7 mouse cellular contexts compared by ENCODE assay signal in genomic region chr4:129256450-129257380, GRCm38 (mm10). TPM values are rescaled to one million over a fixed set of nuclear protein-coding genes. Genes with fewer than 3 reads are reported as not detected.
DNase-seq lines count a peak whose midpoint lies in the region; ATAC-seq and TF ChIP-seq lines count a peak whose summit lies in the region.

No protein-coding gene starts in this region.

- no peaks in the 10 kb centered on the region for H3K27me3 ChIP-seq in MEL (ENCODE audit: control insufficient read depth in 1 of 2, insufficient read depth in 2 of 2, low read length in 2 of 2)
- H3K27me3 ChIP-seq in heart, embryonic 11.5 days (ENCODE audit: control insufficient read depth, insufficient read depth, low read length), result peaks cover 30% of the 10 kb centered on the region
- peaks cover 13% of the 10 kb centered on the region for H3K27me3 ChIP-seq in limb, embryonic 10.5 days (ENCODE audit: low read depth, poor library complexity, severe bottlenecking)
- H3K27me3 ChIP-seq in neural tube, embryonic 11.5 days (ENCODE audit: control insufficient read depth, insufficient read depth, low read length), result no peaks in the 10 kb centered on the region

- no peaks in the 10 kb centered on the region for H3K9me3 ChIP-seq in MEL (replicated peaks; ENCODE audit: insufficient read depth, low read length)
- no peaks in the 10 kb centered on the region for H3K9me3 ChIP-seq in heart, embryonic 11.5 days (replicated peaks; ENCODE audit: control insufficient read depth, low read length)
- H3K9me3 ChIP-seq in limb, embryonic 10.5 days (replicated peaks), result no peaks in the 10 kb centered on the region
- no peaks in the 10 kb centered on the region for H3K9me3 ChIP-seq in neural tube, embryonic 11.5 days (ENCODE audit: control insufficient read depth, low read length)

- peak; percentile 56 to 90 for TF ChIP-seq EP300 in MEL (IDR thresholded peaks at IDR 0.05; ENCODE audit: low read depth in 1 of 2, low read length in 2 of 2)

- no peaks in the 10 kb centered on the region for H3K79me2 ChIP-seq in MEL (ENCODE audit: control insufficient read depth, insufficient read depth, low read length, poor library complexity)

- peak; percentile 88 for DNase-seq in MEL (ENCODE audit: low read depth, low spot score)
- no peak for DNase-seq in limb, embryonic 10.5 days (ENCODE audit: low spot score)
- peak; percentile 45 for DNase-seq in neural tube, embryonic 11.5 days (ENCODE audit: low spot score)
- no peak for DNase-seq in urinary bladder, adult 2 months (ENCODE audit: low spot score)
- DNase-seq in cerebellum, adult 11 months, result no peak

- no peak for TF ChIP-seq RAD21 in MEL (IDR thresholded peaks at IDR 0.05; ENCODE audit: low read depth, low read length)

- WGBS in heart, embryonic 11.5 days (ENCODE audit: insufficient replicate concordance), result 19% methylated on average over 8 of the region's 8 CpGs
- WGBS in limb, embryonic 10.5 days, result 30% methylated on average over 8 of the region's 8 CpGs
- 32% methylated on average over 8 of the region's 8 CpGs for WGBS in neural tube, embryonic 11.5 days

- H3K27ac ChIP-seq in MEL (ENCODE audit: control insufficient read depth, low read depth, low read length), result peak overlapping the region; percentile 14
- no peak overlapping the region for H3K27ac ChIP-seq in heart, embryonic 11.5 days (ENCODE audit: low read depth, low read length)
- H3K27ac ChIP-seq in limb, embryonic 10.5 days, result 0 out of 2 replicates have a peak overlapping the region, but pooled peaks have one; percentile 9
- H3K27ac ChIP-seq in neural tube, embryonic 11.5 days (ENCODE audit: low read depth, low read length), result 0 out of 2 replicates have a peak overlapping the region, but pooled peaks have one; percentile 11

- H3K9ac ChIP-seq in MEL (ENCODE audit: control insufficient read depth, low read depth, low read length, poor library complexity, severe bottlenecking), result 0 out of 2 replicates have a peak overlapping the region, but pooled peaks have one; percentile 13
- no peak overlapping the region for H3K9ac ChIP-seq in heart, embryonic 11.5 days (ENCODE audit: low read depth, low read length)
- H3K9ac ChIP-seq in neural tube, embryonic 11.5 days (ENCODE audit: low read length), result no peak overlapping the region

- ATAC-seq in CD4-positive, CD25-positive, alpha-beta regulatory T cell, adult 4 months, result peak; percentile 68
- ATAC-seq in heart, embryonic 11.5 days (replicated peaks; ENCODE audit: insufficient number of reproducible peaks, low FRiP score, low TSS enrichment), result peak; percentile 66
- ATAC-seq in neural tube, embryonic 11.5 days (ENCODE audit: insufficient read depth, low FRiP score, low TSS enrichment), result no peak

- H3K4me2 ChIP-seq in heart, embryonic 11.5 days, result peak overlapping the region; percentile 20
- H3K4me2 ChIP-seq in neural tube, embryonic 11.5 days (ENCODE audit: low read depth), result no peak overlapping the region

- H3K36me3 ChIP-seq in MEL (ENCODE audit: control insufficient read depth in 1 of 2, insufficient read depth in 2 of 2, low read length in 2 of 2), result peaks cover 0 to 13% of the 10 kb centered on the region in 2 experiments; a peak in 2 of 4 replicates
- no peaks in the 10 kb centered on the region for H3K36me3 ChIP-seq in heart, embryonic 11.5 days (ENCODE audit: control insufficient read depth, insufficient read depth, low read length)
- no peaks in the 10 kb centered on the region for H3K36me3 ChIP-seq in limb, embryonic 10.5 days
- H3K36me3 ChIP-seq in neural tube, embryonic 11.5 days (ENCODE audit: control insufficient read depth, insufficient read depth, low read length), result no peaks in the 10 kb centered on the region

- H3K4me3 ChIP-seq in MEL (ENCODE audit: control insufficient read depth in 1 of 2, insufficient read depth in 1 of 2, low read depth in 2 of 2, low read length in 2 of 2), result 0 out of 4 replicates have a peak overlapping the region, but pooled peaks of 1 of the 2 experiments have one; percentile 13
- no peak overlapping the region for H3K4me3 ChIP-seq in heart, embryonic 11.5 days (ENCODE audit: low read depth, low read length)
- H3K4me3 ChIP-seq in limb, embryonic 10.5 days, result no peak overlapping the region
- H3K4me3 ChIP-seq in neural tube, embryonic 11.5 days (ENCODE audit: low read depth, low read length), result no peak overlapping the region

- TF ChIP-seq POLR2A in MEL (IDR thresholded peaks at IDR 0.05; ENCODE audit: control insufficient read depth in 1 of 2, insufficient read depth in 1 of 2, low read depth in 1 of 2, low read length in 2 of 2, poor library complexity in 1 of 2), result no peak

- TF ChIP-seq CTCF in MEL (IDR thresholded peaks at IDR 0.05 in 2 of 3, conservative IDR thresholded peaks at IDR 0.05 in 1 of 3; ENCODE audit: control insufficient read depth in 1 of 3, insufficient read depth in 1 of 3, low read depth in 2 of 3, low read length in 3 of 3, poor library complexity in 1 of 3, severe bottlenecking in 1 of 3), result no peak

- peaks cover 12 to 33% of the 10 kb centered on the region in 2 experiments for H3K4me1 ChIP-seq in MEL (ENCODE audit: control insufficient read depth in 1 of 2, insufficient read depth in 2 of 2, low read length in 2 of 2)
- peaks cover 9% of the 10 kb centered on the region for H3K4me1 ChIP-seq in heart, embryonic 11.5 days (ENCODE audit: control insufficient read depth, insufficient read depth, low read length)
- peaks cover 20% of the 10 kb centered on the region for H3K4me1 ChIP-seq in limb, embryonic 10.5 days
- H3K4me1 ChIP-seq in neural tube, embryonic 11.5 days (ENCODE audit: control insufficient read depth, insufficient read depth, low read length), result peaks cover 6% of the 10 kb centered on the region

TF ChIP-seq in MEL, 35 proteins besides CTCF, POLR2A, EP300 and RAD21:
- TF ChIP-seq GATA1 (IDR thresholded peaks at IDR 0.05; ENCODE audit: low read depth, low read length), result peak; percentile 40; the same call in 1 of the 2 replicates
- no peak for TF ChIP-seq ETS1 (IDR thresholded peaks at IDR 0.05; ENCODE audit: low read depth, low read length)
- no peak for TF ChIP-seq ZKSCAN1 (IDR thresholded peaks at IDR 0.05; ENCODE audit: low read depth, low read length)
- TF ChIP-seq TAL1 (IDR thresholded peaks at IDR 0.05; ENCODE audit: low read length), result peak; percentile 55; the same call in 1 of the 2 replicates
- peak; percentile 72 for TF ChIP-seq SIN3A (IDR thresholded peaks at IDR 0.05; ENCODE audit: low read length)
- no peak; the same call in 1 of the 2 replicates for TF ChIP-seq MXI1 (IDR thresholded peaks at IDR 0.05; ENCODE audit: low read depth, low read length)
- TF ChIP-seq TCF12 (IDR thresholded peaks at IDR 0.05; ENCODE audit: low read depth, low read length), result peak; percentile 72
- TF ChIP-seq GABPA (IDR thresholded peaks at IDR 0.05; ENCODE audit: low read depth, low read length), result no peak
- no peak for TF ChIP-seq USF1 (IDR thresholded peaks at IDR 0.05; ENCODE audit: low read depth, low read length)
- TF ChIP-seq MYB (IDR thresholded peaks at IDR 0.05; ENCODE audit: low read depth, low read length), result peak; percentile 57; the same call in 1 of the 2 replicates
- TF ChIP-seq RCOR1 (IDR thresholded peaks at IDR 0.05; ENCODE audit: low read depth, low read length), result peak; percentile 41; the same call in 1 of the 2 replicates
- TF ChIP-seq SMC3 (IDR thresholded peaks at IDR 0.05; ENCODE audit: low read depth, low read length), result no peak
- 0 out of 2 replicates have a peak, but pooled peaks have one; percentile 23 for TF ChIP-seq MYC (IDR thresholded peaks at IDR 0.05; ENCODE audit: low read depth, low read length)

RNA-seq across cellular contexts. Expression of gene C77080, which starts 4.5 kb away (rescaled TPM):
- under 1 TPM; 0.20 to 0.27 TPM for polyA plus RNA-seq in CD4-positive, CD25-positive, alpha-beta regulatory T cell, adult 4 months (2017; shearing (Covaris generic))
- 0.92 and 1.3 TPM in 2 replicates for total RNA-seq in MEL (2012; rRNA removed)
- 1 to 10 TPM in 1 of 2 experiments, not detected in 1; 6.9 TPM for polyA plus RNA-seq in MEL (2012; ENCODE audit: insufficient read depth in 1 of 2, insufficient read length in 2 of 2, low read depth in 1 of 2, low replicate concordance in 2 of 2, missing spikeins in 1 of 2)
- polyA plus RNA-seq in heart, embryonic 11.5 days (2014; fragmentation: Nextera tagmentation; extraction: Ambion mirVana), result 0.76 and 1.5 TPM in 2 replicates
- polyA plus RNA-seq in limb, embryonic 10.5 days (2016; fragmentation: Nextera tagmentation; extraction: Ambion mirVana), result 4.0 and 4.1 TPM in 2 replicates
- 3.9 and 4.3 TPM in 2 replicates for polyA plus RNA-seq in neural tube, embryonic 11.5 days (2014; fragmentation: Nextera tagmentation; extraction: Ambion mirVana)
- 29.7 and 32.1 TPM in 2 replicates for polyA plus RNA-seq in urinary bladder, adult 2 months (2012; rRNA removed)

RNA-seq across cellular contexts. Expression of gene Sync, which starts 30.7 kb away (rescaled TPM):
- under 1 TPM in 1 of 2 experiments, not detected in 1; 0.46 TPM for polyA plus RNA-seq in CD4-positive, CD25-positive, alpha-beta regulatory T cell, adult 4 months (2017; shearing (Covaris generic))
- 0.13 and 0.31 TPM in 2 replicates for total RNA-seq in MEL (2012; rRNA removed)
- polyA plus RNA-seq in MEL (2012; ENCODE audit: insufficient read depth in 1 of 2, insufficient read length in 2 of 2, low read depth in 1 of 2, low replicate concordance in 2 of 2, missing spikeins in 1 of 2), result under 1 TPM in 1 of 2 experiments, not detected in 1; 0.43 TPM
- polyA plus RNA-seq in heart, embryonic 11.5 days (2014; fragmentation: Nextera tagmentation; extraction: Ambion mirVana), result 0.56 and 1.2 TPM in 2 replicates
- polyA plus RNA-seq in limb, embryonic 10.5 days (2016; fragmentation: Nextera tagmentation; extraction: Ambion mirVana), result 0.36 and 0.39 TPM in 2 replicates
- 1.3 and 1.6 TPM in 2 replicates for polyA plus RNA-seq in neural tube, embryonic 11.5 days (2014; fragmentation: Nextera tagmentation; extraction: Ambion mirVana)
- 3.1 and 4.0 TPM in 2 replicates for polyA plus RNA-seq in urinary bladder, adult 2 months (2012; rRNA removed)

Comparison
In these comparisons a context has a peak if more than half of its experiments do, and no peak if none do; other contexts are left out.
1. DNase-seq: peak in MEL (single experiment) and neural tube, embryonic 11.5 days (single experiment); none in limb, embryonic 10.5 days (single experiment), urinary bladder, adult 2 months (single experiment) and cerebellum, adult 11 months (single experiment).